Mouse (Mus musculus) gastrocnemius, postnatal 4 days (tissue): ENCODE measurements around the gene Itga4. TPM values are rescaled to one million over a fixed set of nuclear protein-coding genes. Genes with fewer than 3 reads are reported as not detected.
A peak's percentile ranks its signal among the peaks of the same experiment; 100 is the strongest.

Source experiments
- DNase-seq, 2 experiments: peaks; one replicate each; pipeline ENCODE4 v3.0.0; 2021 to 2022; ENCODE audit warnings: low spot score in 2 of 2, mixed read lengths in 2 of 2
- total RNA-seq, 2 experiments: library from RNA; stranded (reverse); gene quantifications; 2 replicates each; pipeline ENCODE4 v1.2.3; 2021

Itga4 gene
- total RNA-seq, 2 experiments from 2014 or later, result 12.9 to 13.4 TPM

DNA sequence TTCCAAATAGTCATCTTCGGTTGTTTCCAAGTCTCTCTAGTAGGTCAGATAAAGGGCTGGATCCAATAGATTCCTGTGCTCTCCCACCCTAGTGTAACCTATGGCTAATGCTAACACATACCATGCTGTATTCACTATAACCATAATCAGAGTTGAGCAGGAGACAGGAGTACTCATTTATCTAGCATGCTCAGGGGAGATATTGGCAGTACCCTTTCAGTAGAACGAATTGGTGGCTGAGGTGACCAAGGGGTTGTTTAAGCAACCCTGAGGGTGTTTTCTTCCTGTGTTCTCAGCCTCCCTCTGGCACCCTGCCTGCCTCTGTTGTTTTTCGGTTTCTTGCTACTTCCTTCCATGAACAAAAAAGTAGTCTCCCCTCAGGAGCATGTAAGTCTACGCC, 4.1 kb downstream of the Itga4 start:
- no peak for DNase-seq

DNA sequence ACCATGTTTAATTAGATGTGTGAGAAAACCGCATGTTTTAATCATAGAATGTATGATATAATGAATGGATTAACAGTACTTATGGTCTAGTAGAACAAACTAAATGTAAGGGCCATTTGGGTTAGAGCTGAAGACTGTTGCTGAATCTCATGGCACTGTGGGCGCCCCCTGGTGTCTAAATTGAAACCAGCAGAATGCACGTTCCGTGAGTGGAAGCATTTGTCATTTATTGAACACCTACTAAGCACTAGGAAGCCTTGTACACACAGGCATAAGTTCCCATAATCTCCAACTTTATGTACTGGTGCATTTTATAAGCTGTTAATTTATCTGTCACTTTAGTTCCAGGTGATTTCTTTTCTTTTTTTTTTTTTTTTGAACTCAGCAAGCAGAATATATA, 10.4 kb downstream of the Itga4 start:
- peak; percentile 30 to 63 for DNase-seq

DNA sequence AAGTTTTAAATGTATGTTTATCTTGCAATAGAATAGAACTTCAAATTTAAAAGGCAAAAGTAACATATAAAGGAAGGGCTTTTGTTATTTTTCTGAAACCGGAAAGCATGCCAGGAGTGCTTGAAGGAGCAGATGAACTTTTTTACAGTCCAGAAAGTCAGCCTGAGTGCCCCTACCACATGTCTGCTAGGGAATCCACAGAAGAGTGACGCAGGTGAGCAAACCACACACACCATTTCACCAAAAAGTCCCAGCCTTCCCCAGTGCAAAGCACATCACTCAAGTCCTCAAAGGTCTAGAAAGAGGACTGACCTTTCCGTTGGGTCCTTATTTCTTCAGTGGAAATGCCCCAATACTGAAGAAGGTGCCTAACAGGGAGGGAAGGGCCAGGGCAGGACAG, 11.3 kb downstream of the Itga4 start:
- no peak for DNase-seq

DNA sequence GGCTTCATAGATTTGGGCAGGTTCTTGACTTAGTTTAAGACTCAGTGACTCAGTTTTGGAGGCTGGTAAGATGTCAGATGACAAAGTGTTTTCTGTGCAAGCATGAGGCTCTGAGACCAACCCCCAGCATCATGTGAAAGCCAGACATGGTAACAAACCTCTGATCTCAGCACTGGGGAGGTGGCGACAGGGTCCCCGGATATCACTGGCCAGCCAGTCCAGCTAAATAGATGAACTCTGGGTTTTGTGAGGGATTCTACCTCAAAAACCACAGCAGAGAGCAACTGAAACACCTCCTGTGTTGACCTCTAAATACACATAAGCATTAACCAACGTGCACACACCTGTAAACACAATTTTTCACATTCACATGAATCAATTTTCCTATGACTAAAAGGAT, 12.0 kb downstream of the Itga4 start:
- DNase-seq, result no peak

DNA sequence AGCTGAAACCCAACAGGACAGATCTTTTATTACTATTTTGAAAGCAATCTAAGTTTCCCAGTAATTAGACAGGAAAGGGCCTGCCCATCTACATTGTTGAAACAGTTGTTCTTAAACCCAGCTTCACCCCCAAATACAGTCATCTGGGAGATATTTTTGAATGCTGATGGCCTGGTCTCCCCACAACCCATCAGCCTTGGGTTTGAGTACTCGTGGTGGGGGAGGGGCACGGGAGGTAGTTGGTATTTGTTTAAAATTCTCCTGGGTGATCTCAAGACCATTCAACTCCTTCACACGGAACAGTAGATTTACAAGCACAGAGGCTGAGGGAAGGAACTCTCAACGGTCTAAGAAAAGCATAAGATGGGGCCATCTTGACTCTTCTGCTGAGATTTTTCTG, 13.6 kb downstream of the Itga4 start:
- no peak for DNase-seq

DNA sequence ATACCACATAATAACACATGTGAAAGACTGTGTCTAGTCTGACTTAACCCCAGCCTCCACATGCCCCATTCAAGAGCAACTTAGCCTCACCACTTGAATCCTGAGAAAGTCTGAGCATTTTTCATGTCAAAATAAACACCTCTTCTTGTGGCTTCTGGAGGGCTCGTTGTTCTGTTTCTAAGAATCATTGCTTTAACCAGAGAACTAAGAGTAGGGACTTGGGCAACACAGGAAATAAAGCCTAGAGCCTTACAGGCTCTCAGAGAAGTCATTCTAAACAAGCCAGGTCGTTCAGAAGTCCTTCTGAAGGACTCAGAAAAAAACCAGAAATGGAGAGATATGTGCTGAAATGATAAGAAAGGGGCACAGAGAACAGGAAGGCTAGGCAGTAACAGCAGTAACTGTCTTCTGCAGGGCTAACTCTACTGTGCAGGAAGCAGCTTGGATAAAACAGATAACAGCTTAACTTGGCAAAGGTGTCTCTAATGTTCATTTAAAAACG, 14.9 kb downstream of the Itga4 start:
- DNase-seq, result no peak

DNA sequence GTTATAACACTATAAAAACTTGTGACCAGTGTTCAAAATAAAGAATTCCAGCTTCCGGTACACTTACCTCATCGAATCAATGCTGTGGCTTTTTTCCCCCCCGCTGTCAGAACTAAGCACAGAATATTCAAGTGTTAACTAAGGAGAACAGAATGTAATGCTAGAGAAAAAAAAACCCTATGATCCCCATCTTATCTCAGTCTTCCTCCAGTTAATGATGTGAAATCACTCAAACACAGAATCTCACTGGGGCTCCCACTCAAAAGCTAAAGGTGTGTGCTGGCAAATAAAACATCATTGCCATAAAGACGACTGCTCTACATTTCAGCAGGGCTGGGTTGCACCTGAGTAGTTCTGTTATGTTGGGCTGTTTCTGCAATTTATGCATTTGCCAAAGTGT, 16.6 kb downstream of the Itga4 start:
- DNase-seq, result no peak

DNA sequence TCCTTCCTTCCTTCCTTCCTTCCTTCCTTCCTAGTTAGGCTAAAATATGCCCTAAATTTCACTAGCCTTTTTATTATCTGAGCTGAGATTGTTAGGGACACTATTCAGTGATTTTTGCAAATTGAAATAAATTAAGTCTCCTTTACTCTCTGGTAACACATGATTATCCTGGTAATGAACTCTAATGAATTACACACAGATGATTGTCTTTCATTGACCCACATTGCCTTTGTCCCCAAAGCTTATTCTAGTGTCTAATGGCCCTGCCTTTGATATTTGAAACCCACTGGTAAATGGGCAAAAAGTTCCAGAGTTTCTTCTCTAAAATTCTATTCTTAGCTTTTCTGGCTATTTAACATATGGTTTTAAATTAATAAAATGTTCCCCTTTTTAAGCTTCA, 23.4 kb downstream of the Itga4 start:
- no peak for DNase-seq

DNA sequence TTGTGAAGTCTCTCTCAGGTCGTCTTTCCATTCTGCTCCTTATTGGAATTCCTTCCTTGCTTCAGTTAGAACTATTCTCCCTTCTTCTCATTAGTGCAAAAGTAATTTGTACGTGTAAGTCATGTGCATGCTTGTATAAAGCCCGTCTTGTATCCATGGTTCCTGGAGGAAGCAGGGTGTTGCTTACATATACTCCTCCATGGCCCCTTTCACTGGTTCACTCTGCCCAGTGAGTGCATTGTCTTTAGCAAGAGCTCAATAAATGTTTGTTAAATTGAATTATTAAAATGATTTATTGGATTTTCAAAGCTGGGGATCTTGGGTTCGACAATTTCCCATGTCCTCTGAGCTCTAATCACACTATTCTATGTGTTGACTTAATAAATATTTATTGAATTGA, 29.0 kb downstream of the Itga4 start:
- DNase-seq, result no peak

DNA sequence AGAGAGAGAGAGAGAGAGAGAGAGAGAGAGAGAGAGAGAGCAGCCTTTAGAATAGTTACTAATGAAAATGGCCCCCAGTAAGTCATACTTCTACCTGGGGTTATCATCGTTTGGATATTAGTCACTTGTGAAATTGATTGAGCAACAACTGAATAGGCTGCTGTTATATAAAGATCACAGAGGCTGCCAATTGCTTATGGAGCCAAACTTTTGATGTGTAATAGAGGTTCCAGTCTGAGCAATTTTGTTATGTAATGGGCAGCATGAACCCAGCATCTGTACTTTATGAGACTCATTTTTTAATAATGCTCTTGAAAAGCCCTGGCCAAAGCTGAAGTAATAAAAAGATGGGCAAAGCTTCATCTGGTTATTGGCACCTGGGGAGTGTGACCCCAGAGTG, 34.9 kb downstream of the Itga4 start:
- DNase-seq, result no peak

DNA sequence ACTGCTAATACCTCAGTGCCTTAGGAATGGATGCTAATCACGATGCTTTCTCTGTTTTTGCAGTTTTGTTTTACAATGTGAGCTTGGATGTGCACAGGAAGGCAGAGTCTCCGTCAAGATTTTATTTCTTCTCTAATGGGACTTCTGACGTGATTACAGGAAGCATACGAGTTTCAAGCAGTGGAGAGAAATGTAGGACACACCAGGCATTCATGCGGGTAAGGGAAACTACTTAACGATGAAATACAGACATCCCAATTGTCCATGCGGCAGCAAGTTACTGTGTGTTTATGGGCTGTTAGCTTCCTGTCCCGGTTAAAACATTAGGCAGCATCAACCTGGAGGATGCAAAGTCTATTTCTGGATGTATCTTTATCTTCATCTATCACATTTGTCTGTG, 36.7 kb downstream of the Itga4 start:
- DNase-seq, result no peak

DNA sequence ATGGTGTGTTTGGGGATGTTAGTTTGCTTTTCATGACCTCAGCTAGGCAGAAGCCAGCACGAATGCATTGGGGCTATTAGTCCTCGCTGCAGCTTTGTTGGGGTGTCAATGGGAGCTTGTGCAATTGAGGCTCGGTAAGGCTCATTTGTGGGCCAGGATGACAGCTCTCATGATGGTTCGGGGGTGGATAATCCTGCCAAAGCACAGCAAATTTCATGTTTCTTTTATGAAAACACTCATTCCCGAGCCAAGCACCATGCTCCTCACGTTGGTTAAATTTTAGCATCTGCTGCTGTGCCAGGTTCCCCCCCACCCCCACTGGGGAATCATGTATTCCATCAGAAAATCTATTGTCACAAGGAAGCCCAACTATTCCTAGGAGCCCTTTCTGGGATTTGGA, 37.2 kb downstream of the Itga4 start:
- no peak for DNase-seq

DNA sequence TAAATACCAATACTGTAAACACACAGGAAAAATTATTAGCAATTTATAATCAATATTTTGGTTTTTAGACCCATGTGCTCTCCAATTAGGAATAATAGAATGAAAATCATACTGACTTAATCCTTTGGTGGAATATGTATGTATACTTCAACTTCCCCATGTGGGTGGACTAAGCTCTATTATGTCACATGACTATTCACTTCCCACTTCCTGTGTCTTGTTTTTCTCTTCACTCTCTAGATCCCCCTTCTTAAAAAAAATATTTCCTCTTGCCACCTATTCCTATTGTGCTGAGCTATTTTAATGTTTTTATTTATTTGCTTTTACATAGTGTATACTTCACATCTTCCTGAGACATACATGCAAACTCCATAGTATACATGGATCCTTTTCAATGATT, 47.2 kb downstream of the Itga4 start:
- DNase-seq, result no peak

DNA sequence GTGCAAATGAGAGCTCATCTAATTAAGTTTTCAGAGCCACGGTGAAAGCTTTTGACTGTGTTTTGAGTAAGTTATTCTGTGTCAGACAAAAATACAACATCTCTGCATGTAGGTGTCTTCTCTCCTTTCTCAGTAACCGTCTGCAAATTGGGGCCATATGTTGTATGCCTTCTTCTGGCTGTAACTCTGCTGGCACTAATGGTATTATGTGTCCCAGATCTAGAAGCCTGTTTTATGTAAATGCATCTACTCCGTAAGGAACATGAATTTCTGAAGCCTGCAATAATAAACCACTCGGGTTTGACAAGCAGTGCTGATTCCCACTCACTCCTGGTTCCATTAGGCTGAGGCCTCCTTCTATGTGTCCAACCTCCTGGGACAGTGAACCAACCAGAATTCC, 52.3 kb downstream of the Itga4 start:
- DNase-seq, result no peak

DNA sequence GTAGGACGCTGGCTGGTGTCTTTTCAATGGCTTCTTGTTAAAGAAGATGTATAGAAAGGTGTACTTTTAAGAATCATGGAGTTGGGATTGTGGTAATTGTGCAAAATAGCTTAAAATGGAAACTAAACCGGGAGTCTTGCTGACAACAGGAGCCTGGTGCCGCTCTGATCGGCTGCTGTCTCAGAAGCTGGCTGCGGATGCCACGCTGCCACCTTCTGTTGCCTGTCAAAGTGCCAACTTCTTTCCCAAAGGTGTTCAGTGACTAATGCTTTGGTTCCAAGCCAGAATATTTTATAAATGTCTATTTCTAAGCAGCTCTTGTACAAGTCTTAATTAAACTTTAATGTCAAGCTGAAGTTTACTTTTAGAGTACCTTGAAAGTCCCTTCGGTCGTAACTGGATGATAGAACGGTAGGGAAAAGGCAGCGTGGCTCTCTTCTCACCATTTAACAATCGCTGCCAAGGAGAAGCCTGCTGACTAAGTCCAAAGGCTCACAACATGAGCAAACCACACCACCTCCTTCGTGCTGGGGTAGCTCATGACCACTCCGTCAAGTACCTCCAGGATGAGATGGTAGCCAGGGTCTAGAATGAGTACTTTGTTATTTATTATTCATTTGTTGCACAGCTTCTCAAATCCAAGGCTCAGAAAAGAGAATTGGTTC, 54.4 kb downstream of the Itga4 start:
- DNase-seq, result no peak

DNA sequence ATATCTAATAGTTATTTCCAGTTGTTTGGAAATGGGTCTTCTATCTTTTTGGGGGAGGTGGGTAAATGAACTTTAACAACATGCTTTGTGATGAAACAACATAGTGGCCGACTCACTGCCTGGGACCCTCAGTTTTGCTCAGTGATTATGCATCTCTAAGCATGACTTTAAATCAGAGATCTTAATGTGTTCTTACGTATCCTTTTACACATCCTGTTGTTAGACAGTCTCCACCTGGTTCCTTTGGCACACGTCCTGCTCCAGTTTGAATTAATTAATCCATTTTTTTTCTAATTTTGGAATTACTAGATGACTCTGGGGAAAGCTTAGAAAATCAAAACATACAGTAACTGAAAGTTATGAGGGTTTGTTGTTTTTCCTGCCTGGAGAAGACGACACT, 57.3 kb downstream of the Itga4 start:
- DNase-seq, result no peak

DNA sequence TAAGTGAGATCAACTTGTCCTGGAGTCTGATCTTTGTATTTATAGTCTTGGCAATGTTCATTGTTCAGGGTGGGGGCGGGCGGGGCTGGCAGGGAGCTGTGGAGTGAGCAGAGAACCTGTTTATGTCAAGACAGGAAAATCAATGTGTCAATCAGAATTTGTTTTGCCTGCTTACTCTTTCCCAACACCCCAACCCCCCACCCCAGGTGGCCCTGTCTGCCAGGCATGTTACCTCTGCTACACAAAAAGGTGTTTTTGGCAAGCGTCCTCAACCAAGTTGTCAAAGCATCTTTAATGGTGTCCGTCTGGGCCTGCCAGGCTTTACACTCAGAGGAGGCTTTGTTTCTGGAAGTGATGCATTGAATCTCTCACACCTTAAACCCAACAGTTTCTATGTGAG, 59.9 kb downstream of the Itga4 start:
- no peak for DNase-seq

DNA sequence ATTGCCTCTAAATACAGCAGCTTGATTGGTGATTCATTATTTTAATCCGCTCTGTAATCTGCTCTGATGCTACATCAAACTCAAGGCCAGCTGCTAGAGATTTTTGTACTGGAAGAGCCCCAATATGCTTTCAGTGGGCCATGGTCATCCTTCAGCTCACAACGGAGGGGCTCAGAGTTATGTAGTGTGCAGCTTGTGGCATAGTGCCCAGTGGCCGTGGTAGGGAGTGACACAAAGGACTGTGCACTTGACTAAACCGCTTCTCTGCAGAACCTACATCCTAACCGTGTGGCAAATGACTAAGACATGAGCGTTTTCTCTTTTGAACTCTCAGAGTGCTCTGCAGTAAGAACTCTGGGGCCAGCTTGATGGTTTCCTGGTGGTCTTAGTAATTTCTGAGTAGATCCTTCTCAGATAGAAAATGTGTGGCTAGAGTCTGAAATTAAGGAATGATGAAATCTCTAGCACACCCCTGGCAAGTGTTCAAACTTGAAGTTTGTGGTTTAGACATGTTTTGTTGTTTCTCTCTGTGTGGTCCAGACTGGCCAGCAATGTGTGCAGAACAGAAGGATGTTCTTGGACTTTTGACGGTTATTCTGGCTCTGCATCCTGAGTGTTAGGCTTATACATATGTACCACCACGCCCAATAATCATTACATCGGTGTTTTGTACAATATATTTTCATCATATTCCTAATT, 61.1 kb downstream of the Itga4 start:
- no peak for DNase-seq

DNA sequence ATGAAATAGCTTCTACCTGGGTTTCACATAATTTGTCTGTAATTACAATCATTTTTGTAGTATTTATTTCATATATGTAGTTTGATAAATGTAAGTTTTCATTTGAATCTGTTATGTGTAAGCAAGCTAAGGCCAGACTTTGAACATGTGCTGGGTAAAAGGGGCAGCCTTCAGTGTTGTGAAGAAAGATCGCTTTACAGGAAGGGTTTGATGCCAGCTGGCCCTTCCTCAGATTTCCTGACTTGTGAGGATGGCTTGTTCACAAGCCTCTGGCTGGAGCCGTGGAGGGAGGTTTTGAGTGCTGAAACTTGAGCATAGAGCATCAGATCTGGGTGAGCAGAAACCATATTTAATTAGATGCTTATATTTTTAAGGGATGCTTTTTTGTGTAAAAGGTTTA, 72.9 kb downstream of the Itga4 start:
- no peak for DNase-seq

DNA sequence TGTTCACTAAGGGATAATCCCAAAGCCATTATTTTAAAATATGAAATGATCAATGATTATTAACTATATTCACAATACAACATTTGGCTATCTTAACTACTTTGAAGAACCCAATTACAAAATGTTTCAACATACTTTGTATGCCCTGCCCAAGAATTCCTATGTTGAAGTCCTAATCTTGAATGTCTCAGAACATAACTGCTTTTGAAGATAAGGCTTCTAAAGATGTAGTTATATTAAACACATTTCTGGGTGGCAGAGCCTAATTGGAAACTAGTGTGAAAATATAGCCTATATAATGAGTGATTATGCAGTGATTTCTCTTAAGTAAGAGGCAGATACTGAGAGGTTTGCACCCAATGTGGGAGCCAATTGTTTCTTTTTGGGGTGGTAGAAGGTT, 79.4 kb downstream of the Itga4 start:
- DNase-seq, result no peak

DNA sequence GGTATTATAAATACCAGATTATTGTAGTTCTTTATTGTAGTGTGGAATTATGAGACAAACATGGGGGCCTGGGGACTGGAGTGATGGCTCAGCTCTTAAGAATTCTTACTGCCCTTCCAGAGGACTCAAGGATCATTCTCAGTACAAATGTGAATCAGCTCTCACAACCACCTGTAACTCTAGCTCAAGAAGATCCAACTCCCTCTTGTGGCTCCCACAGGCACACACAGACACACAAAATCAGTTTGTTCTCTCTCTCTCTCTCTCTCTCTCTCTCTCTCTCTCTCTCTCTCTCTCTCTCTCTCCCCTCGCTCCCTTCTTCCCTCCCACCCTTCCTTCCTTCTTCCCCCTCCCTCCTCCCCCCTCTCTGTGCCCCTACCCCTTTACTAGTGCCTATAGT, 80.9 kb downstream of the Itga4 start:
- DNase-seq, result no peak

DNA sequence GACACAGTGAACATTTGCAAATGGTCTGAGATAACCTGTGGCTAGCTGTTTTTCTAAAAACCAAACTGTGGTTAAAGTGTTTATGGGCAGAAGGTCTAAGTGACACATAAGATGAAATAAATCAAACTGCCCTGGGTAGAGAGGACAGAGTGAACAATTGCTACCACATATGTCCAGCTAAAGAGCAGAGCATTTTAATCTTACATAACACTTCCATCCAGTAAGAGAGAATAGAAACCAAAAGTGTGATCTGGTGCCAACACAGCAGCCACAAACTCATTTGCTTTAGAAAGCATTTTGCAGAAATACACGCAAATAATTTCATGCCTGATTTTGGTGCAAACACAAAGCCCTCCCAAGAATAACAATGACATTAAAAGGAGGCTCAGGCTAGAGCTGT, 83.8 kb downstream of the Itga4 start:
- DNase-seq, result no peak

DNA sequence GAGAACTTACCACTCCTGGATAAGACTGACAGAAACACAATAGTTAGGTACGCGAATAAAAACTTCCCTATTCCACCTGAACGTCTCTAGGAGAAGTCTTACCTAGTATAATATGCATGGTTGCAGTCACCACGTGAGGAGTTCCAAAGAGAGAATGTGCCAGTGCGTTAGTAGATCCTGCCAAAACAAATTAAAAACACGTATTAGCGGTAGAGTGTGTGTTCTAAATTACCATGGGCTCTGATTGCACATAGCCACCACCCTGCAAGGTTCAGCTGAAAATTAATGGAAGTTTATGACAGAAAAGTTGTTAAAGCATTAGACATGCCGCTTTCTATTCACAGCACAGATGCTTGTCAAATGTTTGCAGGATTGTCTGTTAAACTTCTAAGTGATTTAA, 87.9 kb downstream of the Itga4 start:
- no peak for DNase-seq
